Mouse (Mus musculus) ovary, postnatal 10 days (tissue): ENCODE data around the gene Uqcc2.

ENCODE experiments used
- DNase-seq: peaks from one replicate; pipeline ENCODE4 v3.0.0; 2022; ENCODE audit warnings: low spot score

Gene Uqcc2

GRCm38 (mm10) chr17:27154881-27155280 lies 21.2 kb upstream of the Uqcc2 start:
- no peak for DNase-seq

- no peak for DNase-seq
These were observed 20.5 kb upstream of the Uqcc2 start for GRCm38 (mm10) chr17:27154256-27154655.

GRCm38 (mm10) chr17:27153773-27154193 lies 20.1 kb upstream of the Uqcc2 start:
- no peak for DNase-seq

DNA sequence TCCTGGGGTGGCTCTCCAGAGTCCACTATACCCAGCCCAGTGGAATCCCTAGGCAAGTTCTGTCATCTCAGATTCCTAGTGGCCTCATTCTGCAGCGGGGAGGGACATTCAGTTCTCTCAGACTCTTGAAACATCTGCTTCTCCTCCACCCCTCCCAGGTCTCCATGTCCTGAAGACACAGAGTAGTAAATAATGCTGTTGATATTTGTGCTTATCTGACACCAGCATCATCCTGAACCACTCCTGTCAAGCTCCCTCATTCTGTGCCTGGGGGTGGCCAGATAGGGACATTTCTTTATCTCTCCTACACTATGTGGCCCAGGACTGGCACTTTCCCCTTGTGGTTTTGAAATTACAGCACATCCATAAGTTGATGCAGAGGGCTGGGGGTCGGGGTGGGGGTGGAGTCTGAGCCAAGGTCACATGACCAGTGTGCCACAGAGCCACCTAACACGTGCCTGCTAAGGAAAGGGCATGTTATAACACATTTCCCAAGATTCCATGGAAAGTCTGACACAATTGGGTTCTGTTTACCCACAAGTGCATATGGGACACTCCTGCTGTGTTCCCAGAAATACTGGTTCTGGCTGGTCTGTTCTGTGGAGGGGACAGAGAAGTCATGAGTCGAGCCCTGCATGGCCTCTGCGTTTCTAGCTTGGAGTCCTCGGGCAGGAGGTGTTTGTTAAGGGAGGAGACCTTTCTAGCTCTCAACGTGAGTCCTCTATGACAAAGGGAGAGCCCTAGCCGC lies 19.4 kb upstream of the Uqcc2 start:
- DNase-seq: no peak

GRCm38 (mm10) chr17:27151411-27151810 lies 17.7 kb upstream of the Uqcc2 start:
- DNase-seq: no peak

GRCm38 (mm10) chr17:27150871-27151270 lies 17.2 kb upstream of the Uqcc2 start:
- no peak for DNase-seq

- DNase-seq: no peak
These were observed 12.7 kb upstream of the Uqcc2 start for GRCm38 (mm10) chr17:27146323-27146923.

GRCm38 (mm10) chr17:27144152-27144551 lies 10.4 kb upstream of the Uqcc2 start:
- no peak for DNase-seq

DNA sequence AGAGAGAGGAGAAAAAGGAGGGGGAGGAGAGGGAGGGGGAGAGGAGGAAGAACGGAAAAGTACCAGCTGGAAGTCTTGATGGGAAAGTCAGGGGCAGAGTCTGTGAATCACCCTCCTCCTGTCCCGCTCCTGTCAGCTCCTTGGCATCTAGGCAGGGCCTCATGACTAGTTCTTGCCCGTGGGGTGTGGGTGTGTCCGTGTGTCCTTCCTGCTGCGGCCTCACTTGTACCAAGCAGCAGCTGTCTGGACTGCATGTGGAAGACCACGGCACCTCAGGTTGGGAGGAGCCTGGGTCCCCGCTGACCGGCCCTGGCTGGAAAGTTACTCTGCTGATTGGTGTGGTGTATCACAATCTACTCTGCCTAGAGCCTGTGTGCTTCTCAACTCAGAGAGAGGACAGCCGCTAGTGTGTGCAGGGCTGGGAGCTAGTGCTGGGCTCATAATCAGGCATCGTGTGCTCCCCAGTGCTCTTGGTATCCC lies 8.3 kb upstream of the Uqcc2 start:
- no peak for DNase-seq

DNA sequence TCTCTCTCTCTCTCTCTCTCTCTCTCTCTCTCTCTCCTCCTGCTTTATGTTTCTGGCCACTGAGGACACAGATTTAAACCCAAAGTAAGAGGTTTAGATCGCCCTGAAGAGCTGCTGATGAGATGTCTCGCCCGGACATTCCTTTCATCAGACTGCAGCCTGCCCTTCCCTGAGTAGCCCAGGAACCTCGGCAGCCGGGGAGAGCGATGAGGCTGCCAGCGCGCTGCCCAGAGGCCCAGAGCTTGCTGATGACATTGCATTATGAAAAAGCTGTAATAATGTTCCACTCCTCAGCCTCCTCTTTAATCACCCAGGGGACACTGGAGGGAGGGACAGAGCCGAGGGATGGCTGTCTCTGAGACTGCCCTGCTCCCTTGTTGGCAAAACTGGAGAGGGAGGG lies 6.5 kb upstream of the Uqcc2 start:
- DNase-seq: no peak

DNA sequence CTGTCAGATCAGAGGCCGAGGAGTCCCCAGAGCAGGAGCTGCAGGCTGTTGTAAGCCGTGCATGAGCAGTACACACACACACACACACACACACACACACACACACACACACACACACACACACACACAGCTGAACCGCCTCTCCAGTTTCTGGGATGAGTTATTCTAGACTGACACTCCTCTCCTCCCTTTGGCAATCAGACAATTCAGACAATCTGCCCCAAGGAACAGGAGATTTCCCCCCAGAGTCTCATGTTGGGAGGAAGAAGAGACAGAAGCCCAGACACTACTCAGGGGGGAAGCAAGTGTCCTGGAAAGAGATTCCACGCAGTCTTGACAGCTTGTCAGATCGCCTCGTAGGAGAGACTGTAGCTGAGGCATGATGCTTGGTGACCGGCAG lies 5.6 kb upstream of the Uqcc2 start:
- no peak for DNase-seq

DNA sequence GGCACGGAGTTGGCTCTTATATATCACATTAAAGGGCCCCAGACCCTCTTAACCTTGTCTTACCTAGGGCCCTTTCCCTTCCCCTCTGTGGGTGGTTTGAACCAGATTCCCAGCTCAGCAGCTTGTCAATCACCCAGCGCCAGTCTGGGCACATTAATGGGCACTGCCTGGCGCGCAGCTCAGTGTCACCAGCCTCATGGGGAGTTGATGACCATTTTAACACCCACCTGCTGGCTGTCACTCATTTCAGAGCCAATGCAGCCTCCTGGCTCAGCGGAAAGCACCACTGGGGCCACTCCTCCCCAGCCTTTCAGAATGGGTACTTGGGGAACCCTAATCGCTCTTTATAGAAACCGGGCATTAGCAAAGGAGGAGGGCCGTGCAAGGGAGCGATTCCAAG lies 4.7 kb upstream of the Uqcc2 start:
- no peak for DNase-seq

GRCm38 (mm10) chr17:27134715-27135114 lies 999 bp upstream of the Uqcc2 start:
- DNase-seq: no peak

GRCm38 (mm10) chr17:27134187-27134586 lies 471 bp upstream of the Uqcc2 start:
- no peak for DNase-seq

GRCm38 (mm10) chr17:27132238-27132637 lies 1.5 kb downstream of the Uqcc2 start:
- DNase-seq: no peak

DNA sequence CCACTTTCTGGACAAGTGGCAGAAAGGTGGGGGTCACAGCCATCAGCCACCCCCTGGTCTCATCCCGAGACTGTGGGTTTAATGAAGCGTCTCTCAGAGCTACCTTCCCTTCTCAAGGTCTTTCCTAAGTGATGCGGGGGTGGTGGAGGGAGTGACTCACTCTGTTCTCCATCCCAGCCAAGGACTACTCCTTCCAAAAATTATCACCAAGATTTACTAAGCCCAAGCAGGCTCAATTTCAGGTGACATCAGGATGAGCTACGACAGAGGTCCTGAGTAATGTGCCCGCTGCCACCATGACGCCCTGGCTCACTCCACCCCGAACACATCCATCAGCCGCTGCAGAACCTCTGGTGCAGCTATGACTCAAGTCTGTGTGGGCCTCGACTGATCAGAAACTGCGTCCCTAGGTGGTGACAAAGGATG lies 2.5 kb downstream of the Uqcc2 start:
- DNase-seq: no peak

DNA sequence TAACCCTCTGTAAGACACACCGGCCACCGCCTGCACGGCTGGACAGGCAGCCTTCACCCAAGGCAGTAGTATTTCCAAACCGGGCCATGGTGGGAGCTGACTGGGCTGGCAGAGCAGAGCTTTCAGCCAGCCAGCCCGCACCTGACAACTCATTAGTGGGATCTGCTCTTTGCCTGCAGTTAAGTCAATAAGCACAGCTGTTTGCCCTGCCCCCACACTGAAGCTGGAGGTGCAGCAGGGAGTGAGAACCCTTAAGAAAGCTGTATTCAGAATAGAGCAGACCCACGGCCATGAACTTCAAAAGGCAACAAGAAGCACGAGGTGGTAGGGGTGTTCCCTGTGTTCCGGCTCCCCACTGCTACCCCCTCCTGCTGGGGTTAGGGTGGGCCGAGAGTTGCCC lies 3.5 kb downstream of the Uqcc2 start:
- no peak for DNase-seq

DNA sequence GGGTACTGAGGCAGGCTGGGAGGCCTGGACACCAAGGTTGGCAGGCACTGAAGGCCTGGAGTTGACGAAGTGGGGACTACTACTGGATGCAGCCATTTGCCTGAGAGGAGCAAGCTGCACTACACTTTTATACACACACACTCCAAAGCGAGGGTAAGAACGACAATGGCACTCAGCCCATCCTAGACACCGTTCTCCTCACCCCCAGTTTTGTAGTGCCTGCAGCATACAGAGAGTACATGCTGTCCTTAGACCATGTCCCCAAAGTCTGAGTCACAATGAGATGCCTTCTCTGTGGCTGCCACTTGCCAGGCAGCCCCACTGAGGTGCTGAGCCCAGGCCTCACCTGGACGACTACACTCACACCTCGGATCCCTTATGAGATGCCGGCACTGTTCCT lies 3.9 kb downstream of the Uqcc2 start:
- DNase-seq: no peak

DNA sequence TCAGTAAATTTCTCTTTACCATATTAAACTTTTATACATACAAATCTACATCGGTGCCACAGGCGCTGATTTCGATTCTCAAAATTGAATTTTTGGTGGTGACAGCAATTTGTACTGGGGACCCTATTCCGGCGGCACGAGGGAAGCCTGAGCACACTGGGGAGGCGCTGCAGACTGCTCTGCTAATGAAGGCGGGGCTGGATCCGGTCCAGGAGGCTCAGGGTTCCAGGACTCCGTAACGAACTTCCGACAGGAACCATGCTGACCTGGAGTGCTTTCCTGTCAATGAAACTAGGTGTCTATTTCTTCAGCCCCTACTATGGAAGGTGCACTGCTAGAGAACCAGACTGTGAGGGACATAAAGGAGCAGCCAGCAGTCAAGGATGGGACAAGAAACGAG lies 4.4 kb downstream of the Uqcc2 start:
- no peak for DNase-seq

DNA sequence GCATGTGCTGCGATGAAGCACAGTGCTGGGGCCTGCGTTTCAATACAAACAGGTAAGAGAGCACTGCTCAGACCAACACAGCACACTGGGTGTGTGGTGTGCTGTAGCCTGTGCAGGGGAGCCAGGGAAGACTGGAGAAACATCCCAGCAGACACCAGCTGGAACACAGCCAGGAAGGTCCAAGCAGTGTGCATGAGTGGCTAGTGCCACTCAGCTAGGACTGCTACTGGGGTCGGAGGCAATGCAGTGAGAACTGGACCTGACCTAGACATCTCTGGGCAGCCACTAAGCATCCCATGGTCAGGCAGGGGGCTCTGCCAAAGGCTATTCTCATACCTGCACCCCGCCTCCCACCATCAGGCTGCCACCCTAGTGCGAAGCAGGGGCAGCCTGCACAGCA lies 5.5 kb downstream of the Uqcc2 start:
- no peak for DNase-seq

DNA sequence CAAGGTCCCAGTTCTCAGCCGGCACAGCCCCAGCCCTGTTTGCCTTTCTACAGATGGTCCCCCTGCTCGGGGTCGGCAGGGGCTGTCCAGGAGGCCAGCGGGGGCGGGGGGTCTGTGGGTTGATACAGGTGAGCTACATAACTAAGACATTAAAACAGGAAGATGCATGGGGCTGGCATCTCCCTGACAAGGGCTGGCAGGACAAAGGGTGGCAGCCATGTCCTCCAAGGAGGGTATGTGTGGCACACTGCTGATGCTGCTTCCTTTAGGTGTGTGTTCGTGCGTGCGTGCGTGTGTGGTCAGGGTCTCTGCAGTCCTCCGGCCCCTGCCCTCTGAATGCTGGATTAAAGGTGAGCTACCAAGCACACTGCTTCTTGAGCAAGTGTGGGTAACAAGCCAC lies 6.7 kb downstream of the Uqcc2 start:
- DNase-seq: no peak

GRCm38 (mm10) chr17:27125669-27126202 lies 8.0 kb downstream of the Uqcc2 start:
- DNase-seq: no peak

DNA sequence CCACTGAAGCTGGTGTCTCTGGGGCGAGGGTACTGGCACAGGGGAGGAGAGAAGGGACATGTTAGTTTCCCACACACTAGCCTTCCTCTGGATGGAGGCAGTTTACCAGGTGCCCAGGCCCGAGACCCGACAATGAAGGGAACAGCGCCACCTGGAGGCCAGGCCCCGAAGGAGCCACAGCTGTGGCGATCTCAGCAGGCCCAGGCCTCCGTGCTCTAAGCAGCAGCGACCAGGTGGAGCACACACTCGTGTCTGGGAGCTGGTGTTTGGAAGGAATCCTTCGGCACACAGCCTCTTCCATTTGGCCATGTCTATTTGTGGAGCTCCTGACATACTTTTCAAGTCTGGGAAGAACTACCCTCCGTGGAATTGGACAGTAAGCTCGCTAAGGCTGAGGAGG lies 8.5 kb downstream of the Uqcc2 start:
- peak; percentile 53 for DNase-seq
